Comparison of ENCODE assay signal across 17 mouse cellular contexts in genomic region chr7:74445148-74445547, GRCm38 (mm10).
"Had no signal": no experiment of that assay in that cellular context is flagged by ENCODE, and none has a peak within 500 bp of the region (broad histone marks: within the 10 kb centered on the region; RNA-seq: fewer than 3 reads in every experiment).

No protein-coding gene starts in this region.

- H3K27me3 ChIP-seq: liver, embryonic 13.5 days; liver, embryonic 15.5 days; lung, embryonic 15.5 days; megakaryocyte, embryonic 14.5 days; midbrain, embryonic 12.5 days; neural tube, embryonic 13.5 days; neural tube, embryonic 15.5 days; stomach, embryonic 15.5 days had no signal

- H3K36me3 ChIP-seq: liver, embryonic 13.5 days; liver, embryonic 15.5 days; lung, embryonic 15.5 days; midbrain, embryonic 12.5 days; neural tube, embryonic 13.5 days; neural tube, embryonic 15.5 days; stomach, embryonic 15.5 days had no signal

- DNase-seq: liver, embryonic 13.5 days; liver, postnatal 0 days; lung, adult 2 months; lung, postnatal 14 days; lung, postnatal 36 days; midbrain, embryonic 14.5 days; right cerebral cortex, postnatal 14 days; thymus, adult 2 months; thymus, postnatal 25 days; thymus, postnatal 4 days had no signal

- H3K4me3 ChIP-seq: liver, embryonic 13.5 days; liver, embryonic 15.5 days; lung, embryonic 15.5 days; megakaryocyte, embryonic 14.5 days; midbrain, embryonic 12.5 days; neural tube, embryonic 13.5 days; neural tube, embryonic 15.5 days; stomach, embryonic 15.5 days had no signal

- H3K4me2 ChIP-seq: liver, embryonic 13.5 days; liver, embryonic 15.5 days; lung, embryonic 15.5 days; midbrain, embryonic 12.5 days; neural tube, embryonic 13.5 days; neural tube, embryonic 15.5 days; stomach, embryonic 15.5 days had no signal
